Mouse (Mus musculus) spleen, adult 12 weeks (tissue): ENCODE results near the gene Cldn6.

ENCODE experiments used
- DNase-seq: peaks from one replicate; pipeline ENCODE4 v3.0.0; 2022; ENCODE audit warnings: low spot score

Cldn6 gene

GRCm38 (mm10) chr17:23722376-23723125 is 43.5 kb downstream of the Cldn6 start, which contains the start of gene 1520401A03Rik:
1520401A03Rik (minus strand) TSS chr17:23722783.
- DNase-seq = no peak

DNA sequence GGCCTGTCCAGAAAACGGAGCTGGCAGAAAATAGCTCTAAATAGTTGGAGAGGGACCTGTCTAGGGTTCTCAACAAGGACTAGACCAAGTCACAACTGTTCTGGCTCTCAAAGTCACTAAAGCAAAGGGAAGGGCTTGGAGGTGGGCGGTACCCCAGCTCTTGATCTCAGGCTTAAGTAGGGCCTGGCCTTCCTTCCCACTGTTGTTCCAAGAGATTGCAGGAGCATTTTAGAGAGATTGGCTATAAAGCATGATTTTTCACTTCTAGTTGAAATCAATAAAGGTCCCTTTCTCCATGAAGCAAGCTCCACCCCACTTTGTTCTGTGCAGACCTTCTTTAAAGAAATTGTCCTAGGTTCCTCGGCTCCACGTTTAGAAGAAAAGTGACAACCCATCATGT is 46.4 kb downstream of the Cldn6 start:
- no peak for DNase-seq

- DNase-seq = peak; percentile 96
Measured at GRCm38 (mm10) chr17:23725999-23726757, 47.1 kb downstream of the Cldn6 start, which contains the start of gene Pkmyt1. Pkmyt1 (plus strand) TSS chr17:23726336.

DNA sequence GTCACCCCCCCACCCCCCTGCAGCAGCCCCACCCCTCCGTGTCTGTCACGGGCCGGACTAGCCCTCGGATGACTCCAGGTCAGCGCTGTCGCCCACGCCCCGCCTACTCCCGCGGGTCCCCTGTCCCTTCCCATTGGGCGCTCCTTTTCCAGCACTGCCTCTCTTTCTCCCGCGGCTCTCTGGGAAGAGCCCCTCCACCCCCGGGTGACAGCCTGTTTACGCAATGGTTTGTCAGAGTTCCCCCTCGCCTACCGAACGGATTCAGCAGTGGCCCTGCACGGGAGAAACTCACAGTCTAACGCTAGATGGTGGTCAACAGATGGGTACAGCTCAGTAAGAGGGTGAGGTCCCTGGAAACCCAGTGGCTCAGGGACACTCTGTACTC is 47.7 kb downstream of the Cldn6 start:
- peak; percentile 46 for DNase-seq

- no peak for DNase-seq
Measured at GRCm38 (mm10) chr17:23730441-23730840, 51.4 kb downstream of the Cldn6 start.
